Mouse (Mus musculus) liver, adult (tissue): ENCODE data around the gene Adamtsl1.

Source experiments
- GATA4 ChIP-seq: IDR thresholded peaks from 2 replicates; pipeline ENCODE4 v1.6.1; 2014; ENCODE audit warnings: mild to moderate bottlenecking, low read length; ENCODE audit not compliant: insufficient replicate concordance

Gene Adamtsl1

GRCm38 (mm10) chr4:86310806-86311730 is 797.1 kb downstream of the Adamtsl1 start:
- no peak for TF ChIP-seq GATA4

GRCm38 (mm10) chr4:86312366-86312765 is 798.4 kb downstream of the Adamtsl1 start:
- no peak for TF ChIP-seq GATA4

- no peak for TF ChIP-seq GATA4
Observed at GRCm38 (mm10) chr4:86314442-86314841, 800.5 kb downstream of the Adamtsl1 start.

- no peak for TF ChIP-seq GATA4
Observed at GRCm38 (mm10) chr4:86315122-86315521, 801.1 kb downstream of the Adamtsl1 start.

- no peak for TF ChIP-seq GATA4
Observed at GRCm38 (mm10) chr4:86317916-86318542, 804.1 kb downstream of the Adamtsl1 start.

- no peak for TF ChIP-seq GATA4
Observed at GRCm38 (mm10) chr4:86325411-86325810, 811.4 kb downstream of the Adamtsl1 start.

- no peak for TF ChIP-seq GATA4
Observed at GRCm38 (mm10) chr4:86326003-86326402, 812.0 kb downstream of the Adamtsl1 start.

GRCm38 (mm10) chr4:86326638-86327037 is 812.7 kb downstream of the Adamtsl1 start:
- no peak for TF ChIP-seq GATA4

GRCm38 (mm10) chr4:86329481-86329880 is 815.5 kb downstream of the Adamtsl1 start:
- TF ChIP-seq GATA4 = no peak

GRCm38 (mm10) chr4:86335861-86336415 is 822.0 kb downstream of the Adamtsl1 start:
- no peak for TF ChIP-seq GATA4

- TF ChIP-seq GATA4 = no peak
Observed at GRCm38 (mm10) chr4:86337216-86337765, 823.3 kb downstream of the Adamtsl1 start.

GRCm38 (mm10) chr4:86349341-86349740 is 835.4 kb downstream of the Adamtsl1 start:
- TF ChIP-seq GATA4 = no peak

- no peak for TF ChIP-seq GATA4
Observed at GRCm38 (mm10) chr4:86352121-86352520, 838.1 kb downstream of the Adamtsl1 start.

- TF ChIP-seq GATA4 = no peak
Observed at GRCm38 (mm10) chr4:86353550-86353949, 839.6 kb downstream of the Adamtsl1 start.

GRCm38 (mm10) chr4:86359398-86359797 is 845.4 kb downstream of the Adamtsl1 start:
- TF ChIP-seq GATA4 = no peak

GRCm38 (mm10) chr4:86369055-86369454 is 855.1 kb downstream of the Adamtsl1 start:
- TF ChIP-seq GATA4 = no peak
